Mouse (Mus musculus): ENCODE measurements at regions not wholly inside any gene's neighbourhood (a gene's known extent, or its start where the extent isn't known, plus 50 kb on each side); places are given as distances from the start of the nearest gene placed in this dataset.

- H3K27me3 ChIP-seq (ENCODE audit: insufficient read depth, low read length) = no peaks in the 10 kb centered on the region
- no peak overlapping the region for H3K4me2 ChIP-seq (ENCODE audit: low read depth, low read length)
- H3K4me1 ChIP-seq (ENCODE audit: insufficient read depth) = no peaks in the 10 kb centered on the region
- ATAC-seq = no peak
- H3K9me3 ChIP-seq (ENCODE audit: low read length) = 0 out of 2 replicates have a peak, but pooled peaks cover 2% of the 10 kb centered on the region
- H3K27ac ChIP-seq (ENCODE audit: low read depth) = no peak overlapping the region
- DNase-seq = no peak
- H3K9ac ChIP-seq (replicated peaks) = no peak overlapping the region
- 61% methylated on average over 9 of the region's 9 CpGs for WGBS (ENCODE audit: insufficient replicate concordance)
- H3K4me3 ChIP-seq (ENCODE audit: low read depth, low read length) = no peak overlapping the region
- H3K36me3 ChIP-seq (replicated peaks; ENCODE audit: insufficient read depth, low read length) = no peaks in the 10 kb centered on the region
- TF ChIP-seq CTCF (IDR thresholded peaks at IDR 0.05; ENCODE audit: low read depth) (no peak), EP300 (IDR thresholded peaks at IDR 0.05; ENCODE audit: low read depth) (no peak)
These were observed 256.9 kb upstream of the Jmjd1c start for GRCm38 (mm10) chr10:66839058-66839457.

GRCm38 (mm10) chr10:66843258-66843657, 252.7 kb upstream of the Jmjd1c start:
- 80% methylated on average over 2 of the region's 2 CpGs for WGBS (ENCODE audit: insufficient replicate concordance)
- H3K9me3 ChIP-seq (ENCODE audit: low read length) = no peaks in the 10 kb centered on the region
- DNase-seq (no peak), ATAC-seq (no peak)
- no peak overlapping the region for H3K4me3 ChIP-seq (ENCODE audit: low read depth, low read length)
- no peak overlapping the region for H3K9ac ChIP-seq (replicated peaks)
- no peak overlapping the region for H3K27ac ChIP-seq (ENCODE audit: low read depth)
- TF ChIP-seq EP300 (IDR thresholded peaks at IDR 0.05; ENCODE audit: low read depth) = no peak
- TF ChIP-seq CTCF (IDR thresholded peaks at IDR 0.05; ENCODE audit: low read depth) = no peak
- 0 out of 2 replicates have a peak, but pooled peaks cover under 1% of the 10 kb centered on the region for H3K4me1 ChIP-seq (ENCODE audit: insufficient read depth)
- no peaks in the 10 kb centered on the region for H3K27me3 ChIP-seq (ENCODE audit: insufficient read depth, low read length)
- no peaks in the 10 kb centered on the region for H3K36me3 ChIP-seq (replicated peaks; ENCODE audit: insufficient read depth, low read length)
- H3K4me2 ChIP-seq (ENCODE audit: low read depth, low read length) = no peak overlapping the region

GRCm38 (mm10) chr10:66848778-66849177, 247.1 kb upstream of the Jmjd1c start:
- TF ChIP-seq EP300 (IDR thresholded peaks at IDR 0.05; ENCODE audit: low read depth) = no peak
- TF ChIP-seq CTCF (IDR thresholded peaks at IDR 0.05; ENCODE audit: low read depth) = no peak
- Histone ChIP-seq H3K36me3 (replicated peaks; ENCODE audit: insufficient read depth, low read length) (no peaks in the 10 kb centered on the region), H3K4me2 (ENCODE audit: low read depth, low read length) (no peak overlapping the region), H3K27me3 (ENCODE audit: insufficient read depth, low read length) (no peaks in the 10 kb centered on the region), H3K9ac (replicated peaks) (no peak overlapping the region), H3K27ac (ENCODE audit: low read depth) (peak overlapping the region; percentile 22; the same call in 1 of the 2 replicates), H3K4me1 (ENCODE audit: insufficient read depth) (0 out of 2 replicates have a peak, but pooled peaks cover 4% of the 10 kb centered on the region), H3K9me3 (ENCODE audit: low read length) (no peaks in the 10 kb centered on the region), H3K4me3 (ENCODE audit: low read depth, low read length) (no peak overlapping the region)
- no peak for ATAC-seq
- DNase-seq = no peak
- 61% methylated on average over 5 of the region's 5 CpGs for WGBS (ENCODE audit: insufficient replicate concordance)

- TF ChIP-seq EP300 (IDR thresholded peaks at IDR 0.05; ENCODE audit: low read depth) (no peak), CTCF (IDR thresholded peaks at IDR 0.05; ENCODE audit: low read depth) (no peak)
- Histone ChIP-seq H3K27me3 (ENCODE audit: insufficient read depth, low read length) (no peaks in the 10 kb centered on the region), H3K4me3 (ENCODE audit: low read depth, low read length) (no peak overlapping the region), H3K36me3 (replicated peaks; ENCODE audit: insufficient read depth, low read length) (no peaks in the 10 kb centered on the region), H3K4me2 (ENCODE audit: low read depth, low read length) (no peak overlapping the region), H3K27ac (ENCODE audit: low read depth) (no peak overlapping the region), H3K9ac (replicated peaks) (no peak overlapping the region), H3K9me3 (ENCODE audit: low read length) (no peaks in the 10 kb centered on the region), H3K4me1 (ENCODE audit: insufficient read depth) (0 out of 2 replicates have a peak, but pooled peaks cover 4% of the 10 kb centered on the region)
- WGBS (ENCODE audit: insufficient replicate concordance) = 75% methylated on average over 6 of the region's 6 CpGs
- ATAC-seq (no peak), DNase-seq (no peak)
These were observed 246.2 kb upstream of the Jmjd1c start for GRCm38 (mm10) chr10:66849681-66850080.

- Histone ChIP-seq H3K9me3 (ENCODE audit: low read length) (no peaks in the 10 kb centered on the region), H3K27ac (ENCODE audit: low read depth) (no peak overlapping the region), H3K9ac (replicated peaks) (no peak overlapping the region), H3K4me2 (ENCODE audit: low read depth, low read length) (no peak overlapping the region), H3K27me3 (ENCODE audit: insufficient read depth, low read length) (no peaks in the 10 kb centered on the region), H3K36me3 (replicated peaks; ENCODE audit: insufficient read depth, low read length) (no peaks in the 10 kb centered on the region), H3K4me1 (ENCODE audit: insufficient read depth) (0 out of 2 replicates have a peak, but pooled peaks cover 4% of the 10 kb centered on the region), H3K4me3 (ENCODE audit: low read depth, low read length) (no peak overlapping the region)
- TF ChIP-seq CTCF (IDR thresholded peaks at IDR 0.05; ENCODE audit: low read depth) = no peak
- TF ChIP-seq EP300 (IDR thresholded peaks at IDR 0.05; ENCODE audit: low read depth) = no peak
- WGBS (ENCODE audit: insufficient replicate concordance) = 59% methylated on average over 4 of the region's 4 CpGs
- no peak for DNase-seq
- ATAC-seq = no peak
These were observed 244.9 kb upstream of the Jmjd1c start for GRCm38 (mm10) chr10:66850972-66851478.

- H3K27me3 ChIP-seq (ENCODE audit: insufficient read depth, low read length) = no peaks in the 10 kb centered on the region
- no peaks in the 10 kb centered on the region for H3K36me3 ChIP-seq (replicated peaks; ENCODE audit: insufficient read depth, low read length)
- no peak overlapping the region for H3K9ac ChIP-seq (replicated peaks)
- 0 out of 2 replicates have a peak, but pooled peaks cover 4% of the 10 kb centered on the region for H3K4me1 ChIP-seq (ENCODE audit: insufficient read depth)
- H3K4me3 ChIP-seq (ENCODE audit: low read depth, low read length) = no peak overlapping the region
- ATAC-seq (no peak), DNase-seq (no peak)
- no peak overlapping the region for H3K4me2 ChIP-seq (ENCODE audit: low read depth, low read length)
- H3K9me3 ChIP-seq (ENCODE audit: low read length) = no peaks in the 10 kb centered on the region
- WGBS (ENCODE audit: insufficient replicate concordance) = 59% methylated on average over 5 of the region's 5 CpGs
- H3K27ac ChIP-seq (ENCODE audit: low read depth) = peak overlapping the region; percentile 29; the same call in 1 of the 2 replicates
- TF ChIP-seq CTCF (IDR thresholded peaks at IDR 0.05; ENCODE audit: low read depth) = no peak
- no peak for TF ChIP-seq EP300 (IDR thresholded peaks at IDR 0.05; ENCODE audit: low read depth)
These were observed 244.1 kb upstream of the Jmjd1c start for GRCm38 (mm10) chr10:66851841-66852240.
